Mouse (Mus musculus) intestine, embryonic 16.5 days (tissue): ENCODE results near the gene Sapcd1. TPM values are rescaled to one million over a fixed set of nuclear protein-coding genes. Genes with fewer than 3 reads are reported as not detected.

Experiments
- ATAC-seq: fragments of 200-750 bp; cut with Nextera tagmentation; 2 replicates; pipeline ENCODE4 v1.8.0; 2017; ENCODE audit warnings: moderate TSS enrichment, moderate library complexity
- H3K27ac ChIP-seq: fragments of 300-500 bp; sonication (generic); 2 replicates; pipeline ENCODE4 v1.5.1; 2014; ENCODE audit warnings: mild to moderate bottlenecking, low read length
- H3K27me3 ChIP-seq: fragments of 300-500 bp; sonication (generic); replicated peaks from 2 replicates; pipeline ENCODE4 v1.6.1; 2014; ENCODE audit warnings: low read length, control low read depth, mixed read lengths; ENCODE audit not compliant: control insufficient read depth, insufficient read depth
- H3K36me3 ChIP-seq: fragments of 300-500 bp; sonication (generic); 2 replicates; pipeline ENCODE4 v1.6.1; 2014; ENCODE audit warnings: low read length, control low read depth; ENCODE audit not compliant: control insufficient read depth, insufficient read depth
- H3K4me1 ChIP-seq: fragments of 300-500 bp; sonication (generic); 2 replicates; pipeline ENCODE4 v1.6.1; 2014; ENCODE audit warnings: low read length, control low read depth, mixed read lengths; ENCODE audit not compliant: control insufficient read depth, insufficient read depth
- H3K4me2 ChIP-seq: fragments of 300-500 bp; sonication (generic); 2 replicates; pipeline ENCODE4 v1.6.1; 2014; ENCODE audit warnings: low read depth, low read length, control low read depth
- H3K4me3 ChIP-seq: fragments of 300-500 bp; sonication (generic); 2 replicates; pipeline ENCODE4 v1.5.1; 2014; ENCODE audit warnings: mild to moderate bottlenecking, low read length
- H3K9ac ChIP-seq: fragments of 300-500 bp; sonication (generic); 2 replicates; pipeline ENCODE4 v1.6.1; 2014; ENCODE audit warnings: low read depth, low read length
- H3K9me3 ChIP-seq: fragments of 300-500 bp; sonication (generic); 2 replicates; pipeline ENCODE4 v1.6.1; 2016; ENCODE audit warnings: low read length, control low read depth; ENCODE audit not compliant: control insufficient read depth
- WGBS: fragments of 180-500 bp; shearing (Covaris S2); extraction: QIAGEN DNeasy Blood & Tissue Kit; methylation state at CpG from one replicate; pipeline ENCODE4 v1.1.7; 2014; 5-methylcytosine and 5-hydroxymethylcytosine counted together
- polyA plus RNA-seq: library from polyadenylated mRNA; unstranded; fragments of >200 nt; fragmentation: Nextera tagmentation; extraction: Ambion mirVana; gene quantifications from 2 replicates; pipeline ENCODE4 v1.2.1, GENCODE M21; 2015

Sapcd1 gene
- polyA plus RNA-seq, 1 experiment from 2014 or later = 11.3 TPM

GRCm38 (mm10) chr17:34979631-34980030 lies 48.2 kb downstream of the Sapcd1 start:
- H3K36me3 ChIP-seq = no peaks in the 10 kb centered on the region
- H3K27ac ChIP-seq = 0 out of 2 replicates have a peak overlapping the region, but pooled peaks have one; percentile 47
- no peak for ATAC-seq
- WGBS = 84% methylated on average over 4 of the region's 4 CpGs
- peaks cover 15% of the 10 kb centered on the region for H3K4me1 ChIP-seq
- H3K9me3 ChIP-seq = no peaks in the 10 kb centered on the region
- no peak overlapping the region for H3K9ac ChIP-seq
- no peak overlapping the region for H3K4me2 ChIP-seq
- H3K27me3 ChIP-seq = no peaks in the 10 kb centered on the region
- no peak overlapping the region for H3K4me3 ChIP-seq

DNA sequence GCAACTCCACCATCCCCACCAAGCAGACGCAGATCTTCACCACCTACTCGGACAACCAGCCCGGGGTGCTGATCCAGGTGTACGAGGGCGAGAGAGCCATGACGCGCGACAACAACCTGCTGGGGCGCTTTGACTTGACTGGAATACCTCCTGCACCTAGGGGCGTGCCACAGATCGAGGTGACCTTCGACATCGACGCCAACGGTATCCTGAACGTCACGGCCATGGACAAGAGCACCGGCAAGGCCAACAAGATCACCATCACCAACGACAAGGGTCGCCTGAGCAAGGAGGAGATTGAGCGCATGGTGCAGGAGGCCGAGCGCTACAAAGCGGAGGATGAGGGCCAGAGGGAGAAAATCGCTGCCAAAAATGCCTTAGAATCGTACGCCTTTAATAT lies 49.6 kb downstream of the Sapcd1 start:
- ATAC-seq = no peak
- H3K9ac ChIP-seq = no peak overlapping the region
- WGBS = 87% methylated on average over 27 of the region's 27 CpGs
- no peaks in the 10 kb centered on the region for H3K9me3 ChIP-seq
- H3K27ac ChIP-seq = no peak overlapping the region
- H3K4me2 ChIP-seq = no peak overlapping the region
- H3K36me3 ChIP-seq = no peaks in the 10 kb centered on the region
- H3K4me3 ChIP-seq = no peak overlapping the region
- no peaks in the 10 kb centered on the region for H3K27me3 ChIP-seq
- H3K4me1 ChIP-seq = peaks cover 13% of the 10 kb centered on the region

GRCm38 (mm10) chr17:34977000-34977399 lies 50.8 kb downstream of the Sapcd1 start:
- Histone ChIP-seq H3K9ac (no peak overlapping the region), H3K27me3 (no peaks in the 10 kb centered on the region), H3K9me3 (no peaks in the 10 kb centered on the region), H3K4me2 (no peak overlapping the region), H3K4me3 (no peak overlapping the region), H3K27ac (no peak overlapping the region), H3K36me3 (no peaks in the 10 kb centered on the region), H3K4me1 (peaks cover 11% of the 10 kb centered on the region)
- no peak for ATAC-seq
- WGBS = 94% methylated on average over 20 of the region's 20 CpGs

Other genes with a start within 250 kb of the Sapcd1 start
- gene Cyp21a1, start 223.5 kb downstream of the Sapcd1 start, polyA plus RNA-seq = 0.06 and 15.4 TPM in 2 replicates
- 24.0 and 26.5 TPM in 2 replicates for gene Stk19, start 191.1 kb downstream of the Sapcd1 start, polyA plus RNA-seq
- gene Dxo, start 191.0 kb downstream of the Sapcd1 start, polyA plus RNA-seq = 53.6 and 59.0 TPM in 2 replicates
- 39.2 and 44.9 TPM in 2 replicates for gene Skiv2l, start 177.8 kb downstream of the Sapcd1 start, polyA plus RNA-seq
- gene Nelfe, start 177.6 kb downstream of the Sapcd1 start, polyA plus RNA-seq = 104 TPM in 2 replicates
- 95.8 and 107 TPM in 2 replicates for gene Cfb, start 165.5 kb downstream of the Sapcd1 start, polyA plus RNA-seq
- gene Zbtb12, start 148.5 kb downstream of the Sapcd1 start, polyA plus RNA-seq = 1.5 and 1.7 TPM in 2 replicates
- gene Gm20547, start 146.0 kb downstream of the Sapcd1 start, polyA plus RNA-seq = not detected in 2 replicates
- 26.5 and 36.0 TPM in 2 replicates for gene C2, start 129.8 kb downstream of the Sapcd1 start, polyA plus RNA-seq
- gene Ehmt2, start 129.5 kb downstream of the Sapcd1 start, polyA plus RNA-seq = 59.8 and 61.9 TPM in 2 replicates
- gene Slc44a4, start 113.5 kb downstream of the Sapcd1 start, polyA plus RNA-seq = 108 and 134 TPM in 2 replicates
- gene Neu1, start 96.8 kb downstream of the Sapcd1 start, polyA plus RNA-seq = 226 and 301 TPM in 2 replicates
- gene Hspa1b, start 68.8 kb downstream of the Sapcd1 start, polyA plus RNA-seq = 0.22 and 0.24 TPM in 2 replicates
- gene Gm20481, start 58.1 kb downstream of the Sapcd1 start, polyA plus RNA-seq = not detected in 2 replicates
- 6.3 and 6.6 TPM in 2 replicates for gene Hspa1a, start 55.9 kb downstream of the Sapcd1 start, polyA plus RNA-seq
- 0.38 and 0.57 TPM in 2 replicates for gene Hspa1l, start 55.3 kb downstream of the Sapcd1 start, polyA plus RNA-seq
- gene Lsm2, start 46.2 kb downstream of the Sapcd1 start, polyA plus RNA-seq = 159 and 181 TPM in 2 replicates
- gene Vars, start 27.0 kb downstream of the Sapcd1 start, polyA plus RNA-seq = 112 and 119 TPM in 2 replicates
- gene Vwa7, start 11.4 kb downstream of the Sapcd1 start, polyA plus RNA-seq = 0.18 and 0.27 TPM in 2 replicates
- 3.6 and 4.4 TPM in 2 replicates for gene Msh5, start 18.7 kb upstream of the Sapcd1 start, polyA plus RNA-seq
- 405 and 416 TPM in 2 replicates for gene Clic1, start 21.9 kb upstream of the Sapcd1 start, polyA plus RNA-seq
- gene Ddah2, start 31.0 kb upstream of the Sapcd1 start, polyA plus RNA-seq = 146 and 170 TPM in 2 replicates
- gene Ly6g6c, start 37.4 kb upstream of the Sapcd1 start, polyA plus RNA-seq = 0.24 TPM in 1 of 2 replicates, not detected in the other
- gene Mpig6b, start 38.2 kb upstream of the Sapcd1 start, polyA plus RNA-seq = 0.37 and 0.40 TPM in 2 replicates
- 3.4 and 3.8 TPM in 2 replicates for gene Ly6g6e, start 48.9 kb upstream of the Sapcd1 start, polyA plus RNA-seq
- gene Ly6g6d, start 50.0 kb upstream of the Sapcd1 start, polyA plus RNA-seq = 4.3 and 5.6 TPM in 2 replicates
- 0.16 and 0.23 TPM in 2 replicates for gene Ly6g6f, start 57.6 kb upstream of the Sapcd1 start, polyA plus RNA-seq
- 107 and 108 TPM in 2 replicates for gene Abhd16a, start 61.2 kb upstream of the Sapcd1 start, polyA plus RNA-seq
- not detected in 2 replicates for gene Ly6g5c, start 80.3 kb upstream of the Sapcd1 start, polyA plus RNA-seq
- 0.56 and 0.66 TPM in 2 replicates for gene Ly6g5b, start 87.4 kb upstream of the Sapcd1 start, polyA plus RNA-seq
- gene Gpank1, start 93.4 kb upstream of the Sapcd1 start, polyA plus RNA-seq = 16.8 and 21.3 TPM in 2 replicates
- gene Csnk2b, start 94.0 kb upstream of the Sapcd1 start, polyA plus RNA-seq = 246 and 254 TPM in 2 replicates
- gene D17H6S53E, start 98.4 kb upstream of the Sapcd1 start, polyA plus RNA-seq = 15.4 and 18.3 TPM in 2 replicates
- gene Apom, start 104.0 kb upstream of the Sapcd1 start, polyA plus RNA-seq = 9.4 and 20.2 TPM in 2 replicates
- 37.5 and 41.3 TPM in 2 replicates for gene Bag6, start 107.2 kb upstream of the Sapcd1 start, polyA plus RNA-seq
- gene Prrc2a, start 136.9 kb upstream of the Sapcd1 start, polyA plus RNA-seq = 103 TPM in 2 replicates
- 17.4 and 19.4 TPM in 2 replicates for gene Aif1, start 148.1 kb upstream of the Sapcd1 start, polyA plus RNA-seq
- 16.9 and 17.1 TPM in 2 replicates for gene Lst1, start 160.4 kb upstream of the Sapcd1 start, polyA plus RNA-seq
- gene Ltb, start 166.4 kb upstream of the Sapcd1 start, polyA plus RNA-seq = 4.4 and 4.7 TPM in 2 replicates
- 0.18 and 0.23 TPM in 2 replicates for gene Tnf, start 174.0 kb upstream of the Sapcd1 start, polyA plus RNA-seq
- 0.99 and 1.2 TPM in 2 replicates for gene Lta, start 177.3 kb upstream of the Sapcd1 start, polyA plus RNA-seq
- gene Gm16181, start 192.8 kb upstream of the Sapcd1 start, polyA plus RNA-seq = 0.29 and 0.46 TPM in 2 replicates
- gene Atp6v1g2, start 205.6 kb upstream of the Sapcd1 start, polyA plus RNA-seq = 4.7 and 4.8 TPM in 2 replicates
- 8.9 and 9.2 TPM in 2 replicates for gene Nfkbil1, start 207.8 kb upstream of the Sapcd1 start, polyA plus RNA-seq
- 325 and 376 TPM in 2 replicates for gene Ddx39b, start 213.7 kb upstream of the Sapcd1 start, polyA plus RNA-seq
- gene H2-D1, start 234.7 kb upstream of the Sapcd1 start, polyA plus RNA-seq = 238 and 255 TPM in 2 replicates